Mouse (Mus musculus) midbrain, embryonic 10.5 days (tissue): ENCODE data around the gene Olfr487. TPM values are rescaled to one million over a fixed set of nuclear protein-coding genes. Genes with fewer than 3 reads are reported as not detected.
"Not testable (repeated sequence)": the region's sequence is repeated elsewhere in the genome, so short reads cannot be mapped to it uniquely, and the experiment has no call there.

Experiments used
- DNase-seq: peaks from one replicate; pipeline ENCODE4 v3.0.0-alpha.2; 2017; ENCODE audit warnings: low spot score
- H3K27ac ChIP-seq: fragments of 300-500 bp; sonication (generic); replicated peaks from 2 replicates; pipeline ENCODE4 v1.5.1; 2016; ENCODE audit warnings: mild to moderate bottlenecking
- H3K27me3 ChIP-seq: fragments of 300-500 bp; sonication (generic); 2 replicates; pipeline ENCODE4 v1.6.1; 2016; ENCODE audit warnings: low read depth, mild to moderate bottlenecking; ENCODE audit not compliant: poor library complexity, severe bottlenecking
- H3K36me3 ChIP-seq: fragments of 300-500 bp; sonication (generic); 2 replicates; pipeline ENCODE4 v1.6.1; 2016; ENCODE audit warnings: mild to moderate bottlenecking, moderate library complexity
- H3K4me1 ChIP-seq: fragments of 300-500 bp; sonication (generic); 2 replicates; pipeline ENCODE4 v1.6.1; 2016
- H3K4me3 ChIP-seq: fragments of 300-500 bp; sonication (generic); 2 replicates; pipeline ENCODE4 v1.5.1; 2016; ENCODE audit warnings: mild to moderate bottlenecking, moderate library complexity
- H3K9me3 ChIP-seq: fragments of 300-500 bp; sonication (generic); replicated peaks from 2 replicates; pipeline ENCODE4 v1.6.1; 2016; ENCODE audit warnings: mild to moderate bottlenecking
- WGBS: fragments of 180-500 bp; shearing (Covaris S2); methylation state at CpG from one replicate; pipeline ENCODE4 v1.1.7; 2016; 5-methylcytosine and 5-hydroxymethylcytosine counted together
- polyA plus RNA-seq: library from polyadenylated mRNA; unstranded; fragments of >200 nt; fragmentation: Nextera tagmentation; extraction: Ambion mirVana; gene quantifications from 2 replicates; pipeline ENCODE4 v1.2.1, GENCODE M21; 2016

The Olfr487 gene
- polyA plus RNA-seq = not detected in 2 replicates

DNA sequence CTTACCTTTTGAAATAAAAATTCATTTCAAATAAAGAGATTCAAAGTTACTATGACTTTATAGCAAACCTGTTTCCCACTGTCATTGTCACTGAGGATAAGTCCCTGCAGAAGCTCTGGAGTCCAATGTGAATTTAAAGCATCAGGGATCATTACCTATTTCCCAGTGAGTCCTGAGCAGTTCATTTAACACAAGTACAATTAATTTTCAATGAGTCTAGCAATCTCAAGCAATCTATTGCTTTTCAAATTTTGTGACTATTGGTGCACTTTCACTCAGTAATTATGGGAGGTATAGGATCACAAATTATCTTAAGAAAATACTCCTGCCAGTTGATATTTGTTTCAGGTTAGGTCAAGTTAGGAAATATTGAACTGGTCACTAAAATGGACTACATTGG lies at the start of gene Olfr487:
Gene Olfr487 (minus strand): TSS at position 101 of the 400 bp plus-strand sequence.
- H3K36me3 ChIP-seq, H3K9me3 ChIP-seq, H3K27me3 ChIP-seq, H3K4me1 ChIP-seq, H3K27ac ChIP-seq, H3K4me3 ChIP-seq, DNase-seq: not testable (repeated sequence)

DNA sequence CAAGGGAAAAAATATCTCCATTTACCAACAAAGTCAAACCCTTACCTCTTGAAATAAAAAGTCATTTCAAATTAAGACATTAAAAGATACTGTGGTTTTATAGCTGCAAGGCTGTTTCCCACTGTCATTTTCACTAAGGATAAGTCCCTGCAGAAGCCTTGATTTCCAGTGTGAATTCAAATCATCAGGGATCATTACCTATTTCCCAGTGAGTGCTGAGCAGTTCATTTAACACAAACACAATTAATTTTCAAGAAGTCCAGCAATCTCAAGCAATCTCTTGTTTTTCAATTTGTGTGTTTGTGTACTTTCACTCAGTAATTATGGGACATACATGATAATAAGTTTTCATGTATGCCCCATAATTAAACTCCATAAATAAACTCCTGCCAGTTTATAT lies 43.8 kb upstream of the Olfr487 start, which contains the start of gene Olfr488:
Gene Olfr488 (minus strand): TSS at position 101 of the 400 bp plus-strand sequence.
- H3K27ac ChIP-seq = no peak within 1 kb of the TSS
- DNase-seq = no peak
- H3K27me3 ChIP-seq = no peaks in the 10 kb centered on the region
- no peaks in the 10 kb centered on the region for H3K9me3 ChIP-seq
- no peak within 1 kb of the TSS for H3K4me3 ChIP-seq
- no peaks in the 10 kb centered on the region for H3K4me1 ChIP-seq
- H3K36me3 ChIP-seq = no peaks in the 10 kb centered on the region

DNA sequence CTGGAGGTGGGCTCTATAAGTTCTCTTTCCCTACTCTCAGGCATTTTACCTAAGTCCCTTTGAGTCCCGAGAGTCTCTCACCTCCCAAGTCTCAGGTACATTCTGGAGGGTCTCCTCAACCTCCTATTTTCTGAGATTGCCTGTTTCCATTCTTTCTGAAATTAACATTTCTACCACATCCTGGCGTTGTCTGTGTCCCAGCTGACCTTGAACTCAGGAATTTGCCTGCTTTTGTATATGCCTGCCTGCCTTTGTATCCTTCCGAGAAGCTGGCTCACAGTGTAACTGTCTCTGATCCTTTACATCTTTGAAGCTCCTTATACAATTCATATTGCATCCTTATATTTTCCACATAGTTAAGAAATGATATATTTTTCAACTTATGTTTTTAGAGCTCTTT lies 19.1 kb upstream of the Olfr487 start:
- 79% methylated on average over 3 of the region's 3 CpGs for WGBS
- Histone ChIP-seq H3K27ac (no peak overlapping the region), H3K36me3 (no peaks in the 10 kb centered on the region), H3K27me3 (no peaks in the 10 kb centered on the region), H3K4me3 (no peak overlapping the region), H3K9me3 (no peaks in the 10 kb centered on the region), H3K4me1 (no peaks in the 10 kb centered on the region)
- no peak for DNase-seq

DNA sequence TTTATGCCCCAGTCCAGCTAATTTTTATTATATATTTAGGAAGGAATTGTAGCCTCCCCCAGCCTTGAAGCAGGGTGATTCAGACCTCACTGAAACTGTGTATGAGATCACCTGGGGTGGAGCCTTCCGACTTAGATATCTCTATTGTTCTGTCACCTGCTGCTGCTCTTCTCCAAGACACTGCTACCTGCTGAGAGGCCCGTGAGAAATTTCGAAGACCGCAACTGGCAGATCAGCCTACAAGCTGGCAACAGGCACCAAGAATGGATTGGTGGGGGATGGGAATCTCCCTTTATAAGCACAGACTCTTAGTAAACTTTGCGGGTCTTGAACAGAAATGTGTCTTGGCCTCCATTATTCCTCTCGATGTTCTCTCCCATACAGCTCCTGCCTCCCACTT lies 17.5 kb downstream of the Olfr487 start:
- Histone ChIP-seq H3K9me3 (no peaks in the 10 kb centered on the region), H3K4me1 (no peaks in the 10 kb centered on the region), H3K27ac (no peak overlapping the region), H3K4me3 (no peak overlapping the region), H3K27me3 (no peaks in the 10 kb centered on the region), H3K36me3 (no peaks in the 10 kb centered on the region)
- 59% methylated on average over 6 of the region's 6 CpGs for WGBS
- no peak for DNase-seq

DNA sequence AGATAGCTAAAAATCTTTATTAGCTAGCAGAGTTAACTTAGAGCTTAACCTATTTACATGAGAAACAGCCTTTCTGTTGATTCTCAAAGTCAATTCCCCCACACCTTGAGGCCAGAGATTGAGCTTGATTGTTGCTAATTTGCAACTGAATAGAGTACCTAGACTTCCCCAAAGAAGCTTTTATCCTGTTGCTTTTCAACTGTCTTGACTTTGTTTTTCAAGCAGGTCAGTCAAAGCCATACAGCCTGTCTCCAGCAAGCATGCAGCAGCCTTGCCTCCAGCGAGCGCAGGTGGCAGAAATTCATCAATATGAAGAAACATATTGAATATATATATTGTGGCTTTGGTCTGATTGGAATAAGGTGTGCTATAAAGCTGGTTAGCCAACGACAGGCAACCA lies 18.1 kb downstream of the Olfr487 start:
- H3K9me3 ChIP-seq, DNase-seq, H3K4me1 ChIP-seq, H3K36me3 ChIP-seq, H3K27me3 ChIP-seq, H3K4me3 ChIP-seq, H3K27ac ChIP-seq: not testable (repeated sequence)
- WGBS = 61% methylated on average over 3 of the region's 3 CpGs

DNA sequence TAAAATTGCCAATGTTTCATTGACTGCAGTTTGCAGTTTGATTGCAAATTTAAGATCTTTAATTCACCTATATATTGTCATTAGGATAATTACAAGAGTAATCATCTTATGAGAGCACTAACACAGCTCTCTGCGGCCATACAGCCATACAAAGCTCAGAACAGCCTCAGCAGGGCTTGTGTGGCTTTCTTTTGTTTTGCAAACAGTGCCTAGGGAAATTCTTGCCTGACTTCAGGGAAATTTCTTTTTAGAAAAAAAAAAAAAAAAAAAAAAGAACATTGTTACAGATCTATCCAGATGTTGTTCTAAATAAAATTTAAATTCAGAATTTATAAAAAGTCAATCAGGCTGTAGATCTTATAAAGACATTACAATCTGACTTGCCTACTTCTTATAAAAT lies 21.7 kb downstream of the Olfr487 start:
- WGBS = 48% methylated on average over 1 of the region's 1 CpGs
- not testable (repeated sequence) for H3K27ac ChIP-seq, H3K4me1 ChIP-seq, H3K27me3 ChIP-seq, H3K9me3 ChIP-seq, H3K4me3 ChIP-seq, DNase-seq, H3K36me3 ChIP-seq

DNA sequence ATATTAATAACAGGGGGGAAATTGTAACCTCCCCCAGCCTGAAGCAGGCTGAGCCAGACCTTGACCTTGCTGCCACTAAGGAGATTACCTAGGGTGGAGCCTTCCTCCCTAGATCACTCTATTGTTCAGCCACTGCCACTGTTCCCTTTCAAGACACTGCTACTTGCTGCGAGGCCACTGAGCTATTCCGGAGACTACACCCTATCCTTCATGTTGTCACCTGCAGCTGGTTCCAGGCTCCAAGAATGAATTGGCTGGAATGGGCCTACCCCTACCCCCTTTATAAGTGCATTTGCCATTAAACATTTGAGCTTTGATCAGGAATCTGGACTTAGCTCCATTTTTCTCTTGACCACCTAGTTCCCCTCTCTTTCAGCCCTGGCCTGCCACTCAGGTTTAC lies 23.2 kb downstream of the Olfr487 start:
- H3K4me3 ChIP-seq, H3K9me3 ChIP-seq, H3K27me3 ChIP-seq, H3K4me1 ChIP-seq, H3K27ac ChIP-seq, H3K36me3 ChIP-seq, DNase-seq: not testable (repeated sequence)
- 61% methylated on average over 2 of the region's 2 CpGs for WGBS

DNA sequence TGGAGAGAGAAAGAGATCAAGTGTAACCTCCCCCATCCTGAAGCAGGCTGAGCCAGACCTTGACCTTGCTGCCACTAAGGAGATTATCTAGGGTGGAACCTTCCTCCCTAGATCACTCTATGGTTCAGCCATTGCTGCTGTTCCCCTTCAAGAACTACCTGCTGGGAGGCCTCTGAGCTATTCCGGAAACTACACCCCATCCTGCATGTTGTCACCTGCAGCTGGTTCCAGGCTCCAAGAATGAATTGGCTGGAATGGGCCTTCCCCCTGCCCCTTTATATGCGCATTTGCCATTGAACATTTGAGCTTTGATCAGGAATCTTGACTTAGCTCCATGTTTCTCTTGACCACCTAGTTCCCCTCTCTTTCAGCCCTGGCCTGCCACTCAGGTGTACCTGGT lies 29.2 kb downstream of the Olfr487 start:
- WGBS = 92% methylated on average over 2 of the region's 2 CpGs
- not testable (repeated sequence) for H3K4me3 ChIP-seq, H3K36me3 ChIP-seq, H3K27me3 ChIP-seq, DNase-seq, H3K9me3 ChIP-seq, H3K27ac ChIP-seq, H3K4me1 ChIP-seq

DNA sequence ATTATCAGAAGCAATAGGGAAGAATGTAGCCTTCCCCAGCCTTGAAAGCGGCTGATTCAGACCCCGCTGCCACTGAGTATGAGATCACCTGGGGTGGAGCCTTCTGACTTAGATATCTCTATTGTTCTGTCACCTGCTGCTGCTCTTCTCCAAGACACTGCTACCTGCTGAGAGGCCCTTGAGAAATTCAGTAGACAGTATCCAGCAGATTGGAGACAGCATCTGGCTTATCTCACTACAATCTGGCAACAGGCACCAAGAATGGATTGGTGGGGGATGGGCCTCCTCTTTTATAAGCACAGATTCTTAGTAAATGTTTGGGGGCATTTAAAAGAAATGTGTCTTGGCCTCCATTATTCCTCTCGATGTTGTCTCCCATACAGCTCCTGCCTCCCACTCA lies 30.0 kb downstream of the Olfr487 start:
- H3K9me3 ChIP-seq, H3K4me1 ChIP-seq, H3K27me3 ChIP-seq, DNase-seq, H3K4me3 ChIP-seq, H3K36me3 ChIP-seq, H3K27ac ChIP-seq: not testable (repeated sequence)
- 74% methylated on average over 3 of the region's 3 CpGs for WGBS

DNA sequence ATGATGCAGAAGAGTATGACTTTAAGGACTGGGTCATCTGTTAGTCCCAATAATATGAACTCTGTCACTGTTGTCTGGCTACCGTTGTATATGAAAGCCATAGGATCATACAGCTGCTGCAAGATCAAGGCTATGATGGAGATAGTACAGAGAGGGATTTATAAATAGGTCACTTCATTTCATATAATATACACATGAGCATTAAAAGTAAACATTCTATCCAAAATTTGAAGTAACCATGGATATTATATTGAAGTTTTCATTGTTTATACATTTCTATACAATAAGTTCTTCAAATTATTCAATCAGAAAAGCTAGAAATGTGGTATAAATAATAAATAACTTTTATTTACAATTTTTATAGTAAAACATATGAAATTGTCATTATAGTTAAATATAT lies 41.8 kb downstream of the Olfr487 start, which contains the start of gene Olfr486:
Gene Olfr486 (minus strand): TSS at position 101 of the 400 bp plus-strand sequence.
- 81% methylated on average over 1 of the region's 1 CpGs for WGBS
- H3K4me3 ChIP-seq, H3K36me3 ChIP-seq, H3K4me1 ChIP-seq, H3K9me3 ChIP-seq, H3K27ac ChIP-seq, H3K27me3 ChIP-seq, DNase-seq: not testable (repeated sequence)

DNA sequence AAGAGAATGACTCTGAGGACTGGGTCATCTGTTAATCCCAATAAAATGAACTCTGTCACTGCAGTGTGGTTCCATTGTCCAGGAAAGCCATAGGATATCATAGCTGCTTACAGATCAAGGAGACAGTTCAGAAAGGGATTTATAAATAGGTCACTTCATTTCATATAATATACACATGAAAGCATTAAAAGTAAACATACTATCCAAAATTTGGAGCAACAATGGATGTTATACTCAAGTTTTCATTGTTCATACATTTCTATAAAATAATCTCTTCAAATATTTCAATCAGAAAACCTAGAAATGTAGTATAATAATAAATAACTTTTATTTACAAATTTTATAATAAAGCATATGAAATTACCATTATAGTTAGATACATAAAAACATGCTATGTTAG lies 54.7 kb downstream of the Olfr487 start, which contains the start of gene Olfr485:
Gene Olfr485 (minus strand): TSS at position 101 of the 400 bp plus-strand sequence.
- no peak within 1 kb of the TSS for H3K27ac ChIP-seq
- H3K36me3 ChIP-seq = no peaks in the 10 kb centered on the region
- DNase-seq = no peak
- no peaks in the 10 kb centered on the region for H3K9me3 ChIP-seq
- H3K4me3 ChIP-seq = no peak within 1 kb of the TSS
- no peaks in the 10 kb centered on the region for H3K4me1 ChIP-seq
- no peaks in the 10 kb centered on the region for H3K27me3 ChIP-seq

Other genes starting within 250 kb of the Olfr487 start
- gene Olfr476, start 249.8 kb downstream of the Olfr487 start, polyA plus RNA-seq = not detected in 2 replicates
- gene Olfr477, start 227.9 kb downstream of the Olfr487 start, polyA plus RNA-seq = not detected in 2 replicates
- not detected in 2 replicates for gene Olfr478, start 180.6 kb downstream of the Olfr487 start, polyA plus RNA-seq
- not detected in 2 replicates for gene Olfr479, start 163.9 kb downstream of the Olfr487 start, polyA plus RNA-seq
- not detected in 2 replicates for gene Olfr480, start 147.3 kb downstream of the Olfr487 start, polyA plus RNA-seq
- not detected in 2 replicates for gene Olfr481, start 134.8 kb downstream of the Olfr487 start, polyA plus RNA-seq
- gene Olfr482, start 117.0 kb downstream of the Olfr487 start, polyA plus RNA-seq = 0.05 TPM in 1 of 2 replicates, not detected in the other
- gene Olfr483, start 113.8 kb downstream of the Olfr487 start, polyA plus RNA-seq = not detected in 2 replicates
- not detected in 2 replicates for gene Olfr484, start 87.2 kb downstream of the Olfr487 start, polyA plus RNA-seq
- not detected in 2 replicates for gene Olfr485, start 54.8 kb downstream of the Olfr487 start, polyA plus RNA-seq
- gene Olfr486, start 41.9 kb downstream of the Olfr487 start, polyA plus RNA-seq = not detected in 2 replicates
- not detected in 2 replicates for gene Olfr488, start 43.7 kb upstream of the Olfr487 start, polyA plus RNA-seq
- gene Olfr490, start 74.3 kb upstream of the Olfr487 start, polyA plus RNA-seq = not detected in 2 replicates
- gene Olfr491, start 98.8 kb upstream of the Olfr487 start, polyA plus RNA-seq = not detected in 2 replicates
- not detected in 2 replicates for gene Olfr492, start 109.0 kb upstream of the Olfr487 start, polyA plus RNA-seq
- gene Olfr493, start 132.3 kb upstream of the Olfr487 start, polyA plus RNA-seq = not detected in 2 replicates
- gene Olfr494, start 150.7 kb upstream of the Olfr487 start, polyA plus RNA-seq = not detected in 2 replicates
- not detected in 2 replicates for gene Olfr495, start 178.5 kb upstream of the Olfr487 start, polyA plus RNA-seq
- not detected in 2 replicates for gene Olfr497, start 205.8 kb upstream of the Olfr487 start, polyA plus RNA-seq